Mouse (Mus musculus) lung, postnatal 0 days (tissue): Measurements from ENCODE around the gene Ctsz.

Source experiments
- CTCF ChIP-seq: IDR thresholded peaks from 2 replicates; pipeline ENCODE4 v1.5.1; 2016; ENCODE audit warnings: antibody characterized with exemption, mild to moderate bottlenecking
- EP300 ChIP-seq: IDR thresholded peaks from 2 replicates; pipeline ENCODE4 v1.6.1; 2016; ENCODE audit warnings: antibody characterized with exemption, mild to moderate bottlenecking, control low read depth

DNA sequence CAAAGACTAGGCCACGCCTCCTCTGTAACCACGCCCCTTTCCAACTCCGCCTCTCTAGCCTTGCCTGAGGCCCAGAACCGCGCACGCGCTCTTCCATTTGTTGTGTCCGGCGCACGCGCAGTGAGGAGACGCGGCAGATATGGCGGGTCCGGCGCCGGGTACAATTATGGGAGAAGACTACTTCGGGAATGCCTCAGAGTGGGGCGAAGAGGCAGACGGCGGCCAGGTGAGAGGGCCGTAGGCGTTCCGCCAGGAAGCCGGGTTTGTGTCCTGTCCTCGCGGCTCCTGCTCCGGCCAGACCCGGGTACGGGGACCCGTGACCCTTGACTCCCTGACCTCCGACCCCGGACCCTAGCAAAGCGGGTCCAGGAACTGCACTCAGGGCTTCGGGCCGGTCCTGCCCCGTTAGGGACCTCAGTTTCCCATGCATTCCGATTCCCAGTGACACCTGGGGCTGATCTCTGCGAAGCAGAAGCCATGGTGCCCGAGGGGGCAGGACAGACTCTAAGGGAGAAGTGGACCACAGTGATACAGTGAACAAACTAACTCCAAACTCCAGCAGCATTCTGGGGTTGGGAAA lies 23.0 kb downstream of the Ctsz start, which contains the start of gene Nelfcd:
- TF ChIP-seq CTCF (no peak), EP300 (no peak)
